Mouse (Mus musculus) embryonic facial prominence, embryonic 14.5 days (tissue): Measurements from ENCODE around the gene Slc8a1. TPM values are rescaled to one million over a fixed set of nuclear protein-coding genes. Genes with fewer than 3 reads are reported as not detected.
A peak's percentile ranks its signal among the peaks of the same experiment; 100 is the strongest.

ENCODE experiments used
- ATAC-seq: fragments of 200-750 bp; cut with Nextera tagmentation; 2 replicates; pipeline ENCODE4 v1.8.0; 2017; ENCODE audit warnings: low read depth, moderate number of reproducible peaks, moderate TSS enrichment
- DNase-seq: peaks from one replicate; pipeline ENCODE4 v3.0.0-alpha.2; 2015; ENCODE audit warnings: low spot score
- H3K27ac ChIP-seq: fragments of 300-500 bp; sonication (generic); replicated peaks from 2 replicates; pipeline ENCODE4 v1.5.1; 2014; ENCODE audit warnings: low read depth, mild to moderate bottlenecking, low read length, moderate library complexity
- H3K27me3 ChIP-seq: fragments of 300-500 bp; sonication (generic); replicated peaks from 2 replicates; pipeline ENCODE4 v1.6.1; 2014; ENCODE audit warnings: low read length; ENCODE audit not compliant: control insufficient read depth, insufficient read depth
- H3K36me3 ChIP-seq: fragments of 300-500 bp; sonication (generic); 2 replicates; pipeline ENCODE4 v1.6.1; 2014; ENCODE audit warnings: low read length, mixed read lengths; ENCODE audit not compliant: control insufficient read depth, insufficient read depth
- H3K4me1 ChIP-seq: fragments of 300-500 bp; sonication (generic); 2 replicates; pipeline ENCODE4 v1.6.1; 2014; ENCODE audit warnings: antibody characterized with exemption, low read length; ENCODE audit not compliant: control insufficient read depth, insufficient read depth
- H3K4me2 ChIP-seq: fragments of 300-500 bp; sonication (generic); 2 replicates; pipeline ENCODE4 v1.6.1; 2014; ENCODE audit warnings: low read depth, mild to moderate bottlenecking, low read length, moderate library complexity, mixed read lengths
- H3K4me3 ChIP-seq: fragments of 300-500 bp; sonication (generic); 2 replicates; pipeline ENCODE4 v1.5.1; 2014; ENCODE audit warnings: low read depth, mild to moderate bottlenecking, low read length
- H3K9ac ChIP-seq: fragments of 300-500 bp; sonication (generic); 2 replicates; pipeline ENCODE4 v1.6.1; 2014; ENCODE audit warnings: low read depth, mild to moderate bottlenecking, low read length, moderate library complexity, mixed read lengths
- H3K9me3 ChIP-seq: fragments of 300-500 bp; sonication (generic); 2 replicates; pipeline ENCODE4 v1.6.1; 2016; ENCODE audit warnings: low read length; ENCODE audit not compliant: control insufficient read depth
- WGBS: fragments of 180-500 bp; shearing (Covaris S2); extraction: QIAGEN DNeasy Blood & Tissue Kit; methylation state at CpG from one replicate; pipeline ENCODE4 v1.1.7; 2014; 5-methylcytosine and 5-hydroxymethylcytosine counted together
- polyA plus RNA-seq: library from polyadenylated mRNA; unstranded; fragments of >200 nt; fragmentation: Nextera tagmentation; extraction: Ambion mirVana; gene quantifications from 2 replicates; pipeline ENCODE4 v1.2.1, GENCODE M21; 2014

Gene Slc8a1
- polyA plus RNA-seq, 1 experiment from 2014 or later, result 4.6 TPM

DNA sequence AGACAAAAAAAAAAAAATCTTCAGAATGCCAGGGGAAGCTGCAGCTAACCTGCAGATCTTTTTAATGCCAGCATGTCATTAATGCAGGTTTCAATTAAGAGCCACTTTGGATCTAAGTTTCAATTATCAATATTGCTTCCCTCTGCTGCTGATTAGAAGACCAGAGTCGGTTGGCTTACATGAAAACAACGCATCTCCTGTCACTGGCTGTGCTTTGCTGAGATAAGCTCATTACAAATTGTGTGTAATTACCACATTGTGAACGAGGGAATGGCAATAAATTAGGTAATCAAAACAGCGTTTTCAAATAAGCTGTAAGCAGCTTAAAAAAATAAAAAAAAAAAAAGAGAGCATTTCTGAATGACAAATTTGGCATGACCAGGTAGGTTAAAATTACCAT, 258.4 kb downstream of the Slc8a1 start:
- Histone ChIP-seq H3K9ac (no peak overlapping the region), H3K27ac (no peak overlapping the region), H3K9me3 (no peaks in the 10 kb centered on the region), H3K4me3 (no peak overlapping the region), H3K27me3 (no peaks in the 10 kb centered on the region), H3K4me2 (peak overlapping the region; percentile 35; the same call in 1 of the 2 replicates), H3K4me1 (peaks cover 10% of the 10 kb centered on the region), H3K36me3 (no peaks in the 10 kb centered on the region)
- WGBS, result 36% methylated on average over 4 of the region's 4 CpGs
- ATAC-seq (no peak), DNase-seq (no peak)

DNA sequence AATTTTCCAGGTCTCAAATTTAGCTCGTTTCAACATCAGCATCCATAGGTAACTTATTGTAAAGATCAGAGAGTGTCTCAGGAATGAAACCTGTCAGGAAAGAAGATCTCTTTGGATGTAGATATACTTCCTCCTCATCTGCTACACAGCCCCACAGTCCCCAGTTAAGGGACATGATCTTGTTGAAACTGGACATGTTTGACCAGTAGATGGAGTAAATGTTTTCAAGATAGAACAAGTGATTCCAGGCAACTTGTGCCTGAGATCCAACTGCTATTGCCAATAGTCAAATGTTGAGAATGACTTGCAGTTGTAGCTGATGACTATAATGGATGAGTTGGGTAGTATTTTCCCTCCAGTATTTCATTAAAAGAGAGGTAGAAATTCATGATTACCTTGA, 260.8 kb downstream of the Slc8a1 start:
- Histone ChIP-seq H3K4me3 (no peak overlapping the region), H3K36me3 (no peaks in the 10 kb centered on the region), H3K4me1 (peaks cover 10% of the 10 kb centered on the region), H3K27ac (no peak overlapping the region), H3K4me2 (no peak overlapping the region), H3K27me3 (no peaks in the 10 kb centered on the region), H3K9ac (no peak overlapping the region), H3K9me3 (no peaks in the 10 kb centered on the region)
- DNase-seq (no peak), ATAC-seq (no peak)
- 77% methylated on average over 1 of the region's 1 CpGs for WGBS

DNA sequence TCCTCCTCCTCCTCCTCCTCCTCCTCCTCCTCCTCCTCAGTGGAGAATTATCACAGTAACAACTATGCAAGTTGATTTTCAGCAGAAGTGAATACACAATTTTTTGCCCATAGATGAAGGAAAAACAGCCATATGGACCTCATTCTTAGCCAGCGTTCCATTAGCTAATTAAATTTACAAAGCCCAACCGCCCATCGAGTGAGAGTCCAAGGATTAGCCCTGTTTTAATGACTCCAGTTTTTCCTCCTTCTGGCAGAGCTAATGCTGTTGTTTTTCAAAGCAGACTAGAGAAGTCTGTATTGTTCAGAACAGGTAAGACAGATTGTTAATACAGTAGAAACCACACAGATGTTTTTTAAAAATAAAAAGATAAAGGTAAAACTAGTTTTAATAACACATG, 264.8 kb downstream of the Slc8a1 start:
- H3K4me1 ChIP-seq, result no peaks in the 10 kb centered on the region
- H3K27me3 ChIP-seq, result no peaks in the 10 kb centered on the region
- ATAC-seq (no peak), DNase-seq (no peak)
- H3K27ac ChIP-seq, result no peak overlapping the region
- no peaks in the 10 kb centered on the region for H3K36me3 ChIP-seq
- H3K9me3 ChIP-seq, result no peaks in the 10 kb centered on the region
- H3K4me2 ChIP-seq, result no peak overlapping the region
- WGBS, result 40% methylated on average over 3 of the region's 3 CpGs
- no peak overlapping the region for H3K9ac ChIP-seq
- H3K4me3 ChIP-seq, result no peak overlapping the region

DNA sequence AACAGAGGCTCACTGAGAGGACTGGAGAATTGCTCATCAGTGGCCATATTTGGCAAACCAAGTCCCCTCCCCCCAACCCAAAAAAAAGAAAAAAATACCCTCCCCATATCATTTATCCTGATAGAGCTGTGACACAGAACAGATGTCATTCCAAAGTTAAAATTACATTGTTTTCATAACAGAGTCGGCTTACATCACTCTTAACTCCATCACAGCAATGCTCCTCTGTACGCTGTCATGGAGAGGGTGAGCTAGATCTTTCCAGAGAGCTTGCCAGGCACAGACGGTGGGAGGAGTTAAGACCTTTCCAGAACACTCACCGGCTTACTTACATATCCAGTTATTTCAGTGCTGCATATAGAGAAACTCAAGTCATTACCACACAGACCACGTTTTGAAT, 269.2 kb downstream of the Slc8a1 start:
- ATAC-seq (peak; percentile 88), DNase-seq (peak; percentile 78)
- H3K9me3 ChIP-seq, result no peaks in the 10 kb centered on the region
- 49% methylated on average over 5 of the region's 5 CpGs for WGBS
- no peaks in the 10 kb centered on the region for H3K27me3 ChIP-seq
- H3K27ac ChIP-seq, result no peak overlapping the region
- no peak overlapping the region for H3K4me3 ChIP-seq
- no peaks in the 10 kb centered on the region for H3K36me3 ChIP-seq
- H3K4me1 ChIP-seq, result no peaks in the 10 kb centered on the region
- H3K4me2 ChIP-seq, result no peak overlapping the region
- no peak overlapping the region for H3K9ac ChIP-seq

DNA sequence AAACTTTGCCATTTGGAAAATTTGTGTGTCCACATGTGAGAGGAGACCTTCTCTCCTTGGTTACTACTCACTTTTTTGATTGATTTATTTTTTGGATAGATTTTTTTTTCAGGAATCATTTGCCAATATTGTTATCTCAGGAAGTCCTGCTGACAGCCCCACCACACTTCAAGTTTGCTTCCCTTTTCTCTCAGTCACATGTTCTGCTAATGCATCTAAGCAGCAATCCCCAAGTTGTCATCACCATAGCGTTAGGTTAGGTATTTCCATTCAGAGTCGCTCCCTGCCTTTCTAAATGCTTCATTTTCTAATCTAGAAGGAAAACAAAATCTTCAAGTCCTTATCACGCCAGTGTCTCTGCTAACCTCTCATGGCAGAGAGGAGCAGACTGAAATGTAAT, 278.8 kb downstream of the Slc8a1 start:
- no peaks in the 10 kb centered on the region for H3K9me3 ChIP-seq
- H3K9ac ChIP-seq, result no peak overlapping the region
- no peaks in the 10 kb centered on the region for H3K4me1 ChIP-seq
- no peak overlapping the region for H3K27ac ChIP-seq
- no peak overlapping the region for H3K4me3 ChIP-seq
- no peaks in the 10 kb centered on the region for H3K27me3 ChIP-seq
- H3K4me2 ChIP-seq, result no peak overlapping the region
- WGBS, result 86% methylated on average over 3 of the region's 3 CpGs
- DNase-seq (no peak), ATAC-seq (no peak)
- no peaks in the 10 kb centered on the region for H3K36me3 ChIP-seq

DNA sequence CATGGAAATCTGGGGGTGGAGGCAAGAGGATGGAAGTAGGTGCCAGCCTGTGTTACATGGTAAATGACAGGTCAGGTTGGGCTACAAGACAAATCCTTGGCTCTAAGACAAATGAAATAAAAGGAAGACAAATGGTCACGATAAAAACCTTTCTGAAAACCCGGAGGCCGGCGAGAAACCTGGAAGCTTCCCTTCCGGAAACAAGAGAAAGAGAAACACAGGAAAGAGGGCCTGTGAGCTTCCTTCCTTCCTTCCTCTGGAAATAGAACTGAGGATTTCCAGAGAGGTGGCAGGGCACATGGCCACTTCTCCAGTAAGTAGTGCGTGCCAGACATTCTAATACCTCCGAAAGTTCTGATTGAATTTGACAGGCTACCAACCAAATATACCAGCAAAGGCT, 282.2 kb downstream of the Slc8a1 start:
- Histone ChIP-seq H3K36me3 (no peaks in the 10 kb centered on the region), H3K27me3 (no peaks in the 10 kb centered on the region), H3K4me2 (no peak overlapping the region), H3K27ac (no peak overlapping the region), H3K4me3 (no peak overlapping the region), H3K9ac (no peak overlapping the region), H3K9me3 (no peaks in the 10 kb centered on the region), H3K4me1 (no peaks in the 10 kb centered on the region)
- no peak for DNase-seq
- no peak for ATAC-seq
- WGBS, result 83% methylated on average over 7 of the region's 7 CpGs

DNA sequence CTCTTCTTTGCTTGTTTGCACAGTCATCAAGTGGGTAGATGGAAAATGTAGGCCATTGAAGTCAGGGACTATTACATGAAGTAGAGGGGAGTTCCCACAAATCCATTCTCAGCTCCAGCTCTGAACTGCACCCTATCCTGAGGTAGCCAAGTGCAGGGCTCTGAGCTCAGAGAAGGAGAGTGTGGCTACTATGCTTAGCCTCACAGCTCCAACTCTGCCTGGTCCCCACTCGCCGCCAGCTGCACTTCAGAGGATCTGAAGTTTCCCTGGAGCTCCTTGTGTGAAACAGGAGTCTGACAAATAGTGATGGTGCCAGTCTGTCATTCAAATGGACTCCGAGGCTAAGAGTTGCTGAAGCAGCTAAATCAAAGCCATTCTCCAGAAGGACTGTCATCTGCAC, 282.9 kb downstream of the Slc8a1 start:
- Histone ChIP-seq H3K27me3 (no peaks in the 10 kb centered on the region), H3K4me3 (no peak overlapping the region), H3K9me3 (no peaks in the 10 kb centered on the region), H3K36me3 (no peaks in the 10 kb centered on the region), H3K4me2 (no peak overlapping the region), H3K27ac (no peak overlapping the region), H3K4me1 (no peaks in the 10 kb centered on the region), H3K9ac (no peak overlapping the region)
- ATAC-seq (no peak), DNase-seq (no peak)
- 52% methylated on average over 3 of the region's 3 CpGs for WGBS

DNA sequence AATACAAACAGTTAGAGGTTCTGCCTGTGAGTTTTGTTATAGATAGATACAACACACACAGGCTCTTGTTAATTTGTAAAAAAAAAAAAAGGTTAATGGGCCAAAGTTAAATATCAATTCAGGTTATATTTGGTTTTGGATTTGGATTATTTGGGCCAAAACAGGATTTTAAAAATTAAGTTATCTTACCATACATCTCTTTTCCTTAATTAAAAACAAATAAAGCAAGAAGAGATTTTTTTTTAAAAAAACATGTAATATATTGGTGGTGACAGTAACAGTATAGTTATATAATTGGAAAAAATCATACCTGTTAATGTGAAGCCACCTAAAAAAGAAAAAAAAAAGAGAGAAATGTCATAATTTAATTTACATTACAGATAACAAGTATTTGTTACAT, 296.7 kb downstream of the Slc8a1 start, which contains the start of gene Gm11096:
Gene Gm11096 (plus strand): TSS at position 301 of the 400 bp plus-strand sequence.
- Histone ChIP-seq H3K4me1 (no peaks in the 10 kb centered on the region), H3K27ac (no peak within 1 kb of the TSS), H3K9ac (no peak within 1 kb of the TSS), H3K4me3 (no peak within 1 kb of the TSS), H3K9me3 (no peaks in the 10 kb centered on the region), H3K36me3 (0 out of 2 replicates have a peak, but pooled peaks cover 6% of the 10 kb centered on the region), H3K4me2 (no peak within 1 kb of the TSS), H3K27me3 (no peaks in the 10 kb centered on the region)
- DNase-seq (no peak), ATAC-seq (no peak)

DNA sequence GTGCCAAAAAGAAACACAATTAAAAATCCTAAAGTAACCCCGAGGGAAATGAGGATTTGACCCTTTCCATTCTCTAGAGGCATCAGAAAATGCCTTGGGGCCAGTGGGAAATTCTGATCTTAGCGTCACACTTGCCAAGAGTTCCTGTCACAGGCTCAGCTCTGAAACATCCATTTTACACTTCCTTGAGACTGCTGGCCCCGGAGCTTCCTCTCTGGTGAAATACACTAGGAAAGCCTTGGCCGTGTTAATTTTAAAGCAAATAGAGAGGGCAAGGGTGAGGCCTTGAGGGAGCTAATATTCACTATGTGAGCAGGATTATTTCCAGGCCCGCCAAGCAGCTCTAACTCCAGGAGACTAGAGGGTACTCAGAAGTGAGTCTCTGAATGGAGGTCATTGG, 305.0 kb downstream of the Slc8a1 start:
- no peaks in the 10 kb centered on the region; the same call in 1 of the 2 replicates for H3K27me3 ChIP-seq
- H3K27ac ChIP-seq, result no peak overlapping the region
- no peaks in the 10 kb centered on the region for H3K4me1 ChIP-seq
- peak; percentile 38 for DNase-seq
- no peak overlapping the region for H3K4me2 ChIP-seq
- 20% methylated on average over 5 of the region's 5 CpGs for WGBS
- H3K9ac ChIP-seq, result no peak overlapping the region
- H3K4me3 ChIP-seq, result no peak overlapping the region
- no peaks in the 10 kb centered on the region for H3K36me3 ChIP-seq
- no peaks in the 10 kb centered on the region for H3K9me3 ChIP-seq
- ATAC-seq, result no peak
